Mouse (Mus musculus) liver, embryonic 11.5 days (tissue): Measurements from ENCODE around the gene Tssk2. TPM values are rescaled to one million over a fixed set of nuclear protein-coding genes. Genes with fewer than 3 reads are reported as not detected.

Experiments
- ATAC-seq: fragments of 200-750 bp; cut with Nextera tagmentation; replicated peaks from 2 replicates; pipeline ENCODE4 v1.8.0; 2017; ENCODE audit warnings: moderate number of reproducible peaks, mild to moderate bottlenecking, moderate TSS enrichment, moderate library complexity; ENCODE audit not compliant: low FRiP score
- DNase-seq: peaks from one replicate; pipeline ENCODE4 v3.0.0-alpha.2; 2017; ENCODE audit warnings: low spot score
- H3K27ac ChIP-seq: fragments of 300-500 bp; sonication (generic); 2 replicates; pipeline ENCODE4 v1.5.1; 2014; ENCODE audit warnings: mild to moderate bottlenecking, low read depth, low read length, control low read depth
- H3K27me3 ChIP-seq: fragments of 300-500 bp; sonication (generic); replicated peaks from 2 replicates; pipeline ENCODE4 v1.6.1; 2014; ENCODE audit warnings: low read length, mixed read lengths; ENCODE audit not compliant: control insufficient read depth, insufficient read depth
- H3K36me3 ChIP-seq: fragments of 300-500 bp; sonication (generic); 2 replicates; pipeline ENCODE4 v1.6.1; 2014; ENCODE audit warnings: mild to moderate bottlenecking, low read length, moderate library complexity, mixed read lengths; ENCODE audit not compliant: control insufficient read depth, insufficient read depth
- H3K4me1 ChIP-seq: fragments of 300-500 bp; sonication (generic); replicated peaks from 2 replicates; pipeline ENCODE4 v1.6.1; 2014; ENCODE audit warnings: low read length, mixed read lengths; ENCODE audit not compliant: control insufficient read depth, insufficient read depth
- H3K4me2 ChIP-seq: fragments of 300-500 bp; sonication (generic); 2 replicates; pipeline ENCODE4 v1.6.1; 2014; ENCODE audit warnings: mild to moderate bottlenecking, control low read depth, moderate library complexity
- H3K4me3 ChIP-seq: fragments of 300-500 bp; sonication (generic); 2 replicates; pipeline ENCODE4 v1.5.1; 2014; ENCODE audit warnings: low read depth, low read length, control low read depth
- H3K9ac ChIP-seq: fragments of 300-500 bp; sonication (generic); 2 replicates; pipeline ENCODE4 v1.6.1; 2014; ENCODE audit warnings: low read depth, low read length, control low read depth
- H3K9me3 ChIP-seq: fragments of 300-500 bp; sonication (generic); 2 replicates; pipeline ENCODE4 v1.6.1; 2016; ENCODE audit warnings: low read length, inconsistent platforms, mixed read lengths; ENCODE audit not compliant: control insufficient read depth
- WGBS: fragments of 180-500 bp; shearing (Covaris S2); extraction: QIAGEN DNeasy Blood & Tissue Kit; methylation state at CpG from one replicate; pipeline ENCODE4 v1.1.7; 2014; 5-methylcytosine and 5-hydroxymethylcytosine counted together
- polyA plus RNA-seq: library from polyadenylated mRNA; unstranded; fragments of >200 nt; fragmentation: Nextera tagmentation; extraction: Ambion mirVana; gene quantifications from 2 replicates; pipeline ENCODE4 v1.2.1, GENCODE M21; 2014

The Tssk2 gene
- polyA plus RNA-seq, 1 experiment from 2014 or later, result 0.12 TPM

DNA sequence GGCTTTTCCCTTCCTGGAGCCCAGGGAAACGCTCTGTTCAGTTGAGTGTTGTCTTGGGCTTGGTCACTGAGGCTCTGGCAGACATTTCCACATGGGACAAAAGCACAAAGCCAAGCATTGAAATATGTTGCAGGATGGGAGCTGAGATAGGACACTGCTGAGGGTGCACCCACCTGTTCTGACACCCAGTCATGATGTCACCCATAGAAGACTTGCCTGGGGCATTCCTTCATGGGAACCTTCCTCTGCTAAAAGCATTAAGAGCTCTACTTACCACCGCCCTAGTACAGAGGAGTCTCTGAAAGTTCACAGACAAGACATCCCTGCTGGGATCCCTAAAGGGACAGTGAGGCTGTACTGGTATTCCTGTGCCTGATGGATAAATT is 8.1 kb upstream of the Tssk2 start:
- Histone ChIP-seq H3K4me3 (peak overlapping the region; percentile 99), H3K27me3 (no peaks in the 10 kb centered on the region), H3K9me3 (no peaks in the 10 kb centered on the region), H3K27ac (no peak overlapping the region), H3K9ac (peak overlapping the region; percentile 98), H3K36me3 (no peaks in the 10 kb centered on the region), H3K4me2 (peak overlapping the region; percentile 80), H3K4me1 (peaks cover 13% of the 10 kb centered on the region)
- DNase-seq (no peak), ATAC-seq (no peak)
- WGBS, result 50% methylated on average over 2 of the region's 2 CpGs

DNA sequence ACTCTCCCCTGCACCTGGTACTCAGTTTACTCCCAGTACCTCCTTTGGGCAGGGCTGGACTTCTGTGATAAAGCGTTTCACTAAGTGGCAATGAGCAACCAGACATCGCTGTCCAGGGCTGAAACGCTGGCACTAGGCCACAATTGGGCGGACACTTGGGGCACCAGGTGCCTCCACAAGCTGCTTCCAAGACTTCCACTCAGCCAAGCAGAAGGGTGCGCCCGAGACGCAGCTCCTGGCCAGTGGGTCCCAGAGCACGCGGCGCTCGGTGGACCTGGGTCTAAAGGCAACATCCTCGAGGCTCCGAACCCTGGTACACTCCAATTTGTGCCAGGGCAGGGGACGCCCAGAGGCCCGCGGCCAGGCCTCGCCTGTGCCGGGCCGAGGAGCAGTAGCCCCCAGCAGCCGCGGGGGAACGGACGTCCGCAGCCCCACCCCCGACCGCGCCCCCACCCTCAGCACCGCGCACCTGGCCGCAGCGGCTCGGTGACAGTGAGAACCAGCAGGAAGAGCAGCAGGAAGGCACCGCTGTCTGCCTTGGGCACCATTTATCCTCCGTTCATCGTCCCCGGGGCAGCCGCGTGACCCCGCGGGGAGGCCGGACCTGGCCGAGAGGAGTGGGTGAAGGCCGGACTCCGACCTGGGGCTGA is 7.4 kb upstream of the Tssk2 start:
- Histone ChIP-seq H3K4me3 (peak overlapping the region; percentile 99), H3K4me2 (peak overlapping the region; percentile 80), H3K27me3 (no peaks in the 10 kb centered on the region), H3K9ac (peak overlapping the region; percentile 98), H3K36me3 (no peaks in the 10 kb centered on the region), H3K9me3 (no peaks in the 10 kb centered on the region), H3K27ac (peak overlapping the region; percentile 93), H3K4me1 (peaks cover 13% of the 10 kb centered on the region)
- ATAC-seq (peak; percentile 66), DNase-seq (peak; percentile 58)
- under 1% methylated on average over 43 of the region's 44 CpGs for WGBS

DNA sequence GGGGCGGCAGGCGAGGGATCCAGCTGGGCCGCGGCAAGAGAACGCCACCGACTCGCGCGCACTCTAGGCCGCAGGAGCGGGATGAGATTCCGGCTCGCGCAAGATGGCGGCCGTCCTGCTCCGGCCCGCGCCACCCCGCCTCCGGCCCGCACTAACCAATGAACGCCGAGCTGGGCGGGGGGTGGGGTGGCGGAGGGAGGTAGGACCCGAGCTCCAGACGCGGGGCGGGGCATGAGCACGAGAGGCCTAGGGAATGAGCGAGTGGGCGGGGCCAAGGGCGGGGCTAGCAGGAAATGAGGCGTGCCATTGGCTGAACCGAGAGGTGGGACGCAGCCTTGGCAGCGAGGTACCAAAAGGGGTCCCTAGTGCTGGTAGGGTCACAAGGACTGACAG is 6.9 kb upstream of the Tssk2 start, which contains the start of gene Gm20518:
Gene Gm20518, minus strand, starts transcription at position 105 of the 393 bp plus-strand sequence.
- WGBS, result under 1% methylated on average over 36 of the region's 38 CpGs
- peak within 1 kb of the TSS; percentile 80 for H3K4me2 ChIP-seq
- peak within 1 kb of the TSS; percentile 99 for H3K4me3 ChIP-seq
- ATAC-seq (peak; percentile 98), DNase-seq (peak; percentile 99)
- no peaks in the 10 kb centered on the region for H3K36me3 ChIP-seq
- H3K27ac ChIP-seq, result peak within 1 kb of the TSS; percentile 93
- H3K27me3 ChIP-seq, result no peaks in the 10 kb centered on the region
- H3K9me3 ChIP-seq, result no peaks in the 10 kb centered on the region
- peak within 1 kb of the TSS; percentile 98 for H3K9ac ChIP-seq
- H3K4me1 ChIP-seq, result peaks cover 13% of the 10 kb centered on the region

DNA sequence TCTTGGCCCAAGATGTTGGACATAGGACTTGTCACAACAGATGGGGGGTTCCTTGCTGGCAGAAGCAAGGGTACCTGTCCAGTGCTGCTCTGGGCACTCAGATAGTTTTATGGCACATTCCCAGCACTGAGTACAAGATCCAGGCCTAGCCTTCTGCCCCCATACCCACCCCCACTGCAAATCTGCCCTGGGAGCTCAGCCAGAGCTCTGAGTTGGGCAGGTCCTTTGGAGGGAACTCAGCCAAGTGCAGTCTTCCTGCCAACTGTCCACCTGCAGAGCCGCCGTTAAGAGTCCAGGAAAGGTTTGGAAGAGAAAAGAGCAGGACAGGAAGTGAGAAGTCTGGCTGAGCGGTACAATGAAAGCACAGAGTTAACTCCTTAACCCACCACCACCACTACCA is 5.8 kb upstream of the Tssk2 start:
- no peak for ATAC-seq
- no peak overlapping the region for H3K4me2 ChIP-seq

DNA sequence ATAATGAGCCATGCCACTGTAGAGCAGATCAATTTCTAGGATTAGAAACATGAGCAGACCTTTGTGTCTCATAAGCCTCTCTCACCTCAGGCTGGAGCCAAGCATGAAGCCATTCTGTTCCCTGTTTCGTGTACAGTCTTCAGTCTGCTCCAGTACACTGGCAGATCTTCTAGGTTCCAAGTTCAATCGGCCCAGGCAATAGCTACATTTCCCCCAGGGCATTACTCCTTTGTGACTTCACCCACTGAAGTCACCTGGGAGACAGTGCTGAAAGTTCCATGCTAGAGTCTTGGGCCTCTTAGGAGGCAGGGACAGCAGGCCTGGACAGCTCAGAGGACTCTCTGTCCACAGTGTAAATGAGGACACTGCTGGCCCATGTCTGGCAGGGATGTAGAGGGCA is 4.5 kb upstream of the Tssk2 start, which contains the start of gene Tssk1:
Gene Tssk1, plus strand, starts transcription at position 301 of the 400 bp plus-strand sequence.
- no peak for ATAC-seq
- Histone ChIP-seq H3K36me3 (no peaks in the 10 kb centered on the region), H3K9me3 (no peaks in the 10 kb centered on the region), H3K4me1 (peaks cover 13% of the 10 kb centered on the region), H3K9ac (no peak within 1 kb of the TSS), H3K4me3 (no peak within 1 kb of the TSS), H3K27me3 (no peaks in the 10 kb centered on the region), H3K4me2 (no peak within 1 kb of the TSS), H3K27ac (no peak within 1 kb of the TSS)
- WGBS, result 82% methylated on average over 2 of the region's 2 CpGs
- no peak for DNase-seq

More for the DNA sequence above, 5.8 kb upstream of the Tssk2 start:
- DNase-seq, result no peak
- no peak overlapping the region for H3K9ac ChIP-seq
- H3K4me1 ChIP-seq, result peaks cover 13% of the 10 kb centered on the region
- H3K27ac ChIP-seq, result no peak overlapping the region
- 69% methylated on average over 3 of the region's 3 CpGs for WGBS
- H3K36me3 ChIP-seq, result no peaks in the 10 kb centered on the region
- no peak overlapping the region for H3K4me3 ChIP-seq
- no peaks in the 10 kb centered on the region for H3K9me3 ChIP-seq
- H3K27me3 ChIP-seq, result no peaks in the 10 kb centered on the region

DNA sequence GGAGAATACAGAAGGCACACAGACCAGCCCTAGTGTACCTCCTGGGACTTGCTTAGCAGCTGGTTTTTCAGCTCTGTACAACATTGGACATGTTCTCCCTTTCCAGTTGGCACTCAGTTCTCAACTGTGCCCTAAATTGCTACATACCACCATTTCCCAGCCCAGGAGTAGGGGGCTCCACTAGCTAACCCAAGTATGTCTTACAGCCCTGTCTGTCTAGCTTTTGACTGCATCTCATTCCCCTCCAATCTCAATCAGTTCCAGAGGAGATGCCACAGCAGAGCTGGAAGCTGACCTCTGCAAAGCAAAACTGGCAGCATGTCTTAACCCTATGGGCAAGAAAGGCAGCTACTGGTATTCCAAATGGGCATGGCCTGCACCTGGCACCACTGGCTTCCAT is 2.3 kb upstream of the Tssk2 start:
- ATAC-seq, result no peak
- Histone ChIP-seq H3K27ac (no peak overlapping the region), H3K27me3 (no peaks in the 10 kb centered on the region), H3K9ac (no peak overlapping the region), H3K4me2 (no peak overlapping the region), H3K36me3 (peaks cover 2% of the 10 kb centered on the region), H3K4me3 (no peak overlapping the region), H3K9me3 (no peaks in the 10 kb centered on the region), H3K4me1 (0 out of 2 replicates have a peak, but pooled peaks cover 3% of the 10 kb centered on the region)
- no peak for DNase-seq

DNA sequence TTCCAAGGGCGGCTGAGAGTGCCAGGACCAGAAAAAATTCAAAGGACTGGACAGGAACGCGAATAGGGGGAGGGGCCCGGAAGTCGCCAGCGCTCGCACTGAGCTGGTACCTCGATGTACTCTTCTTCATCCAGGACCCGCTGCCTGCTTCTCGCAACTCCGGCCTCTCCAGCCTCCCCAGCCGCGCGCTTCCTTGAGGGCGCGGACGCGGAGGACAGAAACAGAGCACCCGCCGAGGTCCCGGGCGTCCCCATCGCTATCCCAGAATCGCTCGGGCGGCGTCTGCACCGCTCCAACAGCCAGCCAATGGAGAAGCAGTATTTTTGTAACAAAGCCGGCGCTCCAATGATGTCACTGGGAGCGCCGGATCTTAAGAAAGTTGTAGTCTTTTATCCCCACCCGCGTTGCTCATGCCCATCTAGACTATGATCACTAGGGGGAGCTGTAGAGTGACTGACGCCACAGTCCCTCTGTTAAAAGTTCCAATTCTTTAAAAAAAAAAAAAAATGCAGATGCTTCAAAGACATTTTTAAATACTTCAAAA is 12.7 kb downstream of the Tssk2 start, which contains the start of gene Ess2:
Gene Ess2, minus strand, starts transcription at position 297 of the 544 bp plus-strand sequence.
- DNase-seq, result peak; percentile 86
- Histone ChIP-seq H3K9ac (peak within 1 kb of the TSS; percentile 73), H3K4me2 (peak within 1 kb of the TSS; percentile 73), H3K4me1 (peaks cover 17% of the 10 kb centered on the region), H3K27me3 (peaks cover 40% of the 10 kb centered on the region), H3K4me3 (peak within 1 kb of the TSS; percentile 70), H3K36me3 (peaks cover 14% of the 10 kb centered on the region), H3K27ac (no peak within 1 kb of the TSS), H3K9me3 (no peaks in the 10 kb centered on the region)
- 0% methylated on average over 35 of the region's 35 CpGs for WGBS
- peak; percentile 91 for ATAC-seq

DNA sequence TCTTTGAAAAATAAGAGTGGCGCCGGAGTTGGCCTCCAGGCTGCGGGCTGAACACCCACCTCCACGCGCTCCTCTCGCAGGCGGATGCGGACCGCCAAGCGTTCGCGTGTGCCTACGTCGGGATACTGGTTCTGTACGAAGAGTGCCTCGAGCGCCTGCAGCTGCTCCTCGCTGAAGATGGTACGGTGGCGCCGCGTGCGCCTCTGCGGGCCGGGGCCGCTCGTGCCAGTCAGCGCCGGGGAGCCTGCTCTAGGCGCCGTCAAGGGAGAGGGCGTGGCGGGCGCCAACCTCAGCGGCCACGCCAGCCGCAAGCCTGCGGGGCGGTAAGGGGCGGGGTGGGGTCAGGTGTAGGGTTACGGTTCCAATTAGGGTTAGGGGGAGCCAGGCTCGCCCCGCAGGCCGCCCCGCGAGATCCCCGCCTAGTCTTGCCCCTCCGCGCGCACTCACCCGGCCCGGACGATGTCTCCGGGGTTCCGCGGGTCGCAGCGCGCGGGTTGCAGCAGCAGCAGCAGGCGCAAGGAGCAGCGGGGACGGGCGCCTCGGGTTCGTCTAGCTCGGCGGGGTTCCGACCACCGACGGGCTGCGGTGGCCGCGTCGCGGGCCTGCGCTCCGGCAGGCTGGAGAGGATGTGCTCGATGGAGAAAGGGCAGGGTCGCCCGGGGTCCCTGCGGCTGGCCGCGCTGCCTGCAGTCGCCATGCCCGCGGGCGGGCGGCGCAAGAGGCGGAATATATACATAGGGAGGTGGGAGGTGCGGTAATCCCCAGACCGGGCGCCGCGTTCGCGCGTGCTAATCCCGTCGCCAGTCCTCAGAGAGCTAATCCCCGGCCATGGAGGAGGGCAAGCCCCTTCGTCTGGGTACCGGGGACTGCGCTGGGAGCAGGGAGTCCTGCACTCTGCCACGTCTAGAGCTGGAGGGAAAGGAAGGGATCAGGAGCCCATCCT is 16.1 kb downstream of the Tssk2 start, which contains the start of gene Gsc2:
Gene Gsc2, minus strand, starts transcription at position 753 of the 943 bp plus-strand sequence.
- Histone ChIP-seq H3K9ac (peak within 1 kb of the TSS; percentile 13), H3K4me3 (peak within 1 kb of the TSS; percentile 52), H3K9me3 (no peaks in the 10 kb centered on the region), H3K36me3 (no peaks in the 10 kb centered on the region), H3K27ac (no peak within 1 kb of the TSS), H3K4me1 (peaks cover 17% of the 10 kb centered on the region), H3K27me3 (peaks cover 55% of the 10 kb centered on the region), H3K4me2 (peak within 1 kb of the TSS; percentile 74)
- DNase-seq, result no peak
- no peak; the same call in 1 of the 2 replicates for ATAC-seq
- WGBS, result 1% methylated on average over 106 of the region's 106 CpGs
